Mouse (Mus musculus) ES-Bruce4 (cell line): Measurements from ENCODE around the gene Rela. TPM values are rescaled to one million over a fixed set of nuclear protein-coding genes. Genes with fewer than 3 reads are reported as not detected.

Experiments used
- H3K27ac ChIP-seq: 2 replicates; pipeline ENCODE4 v1.5.1; 2012; ENCODE audit warnings: low read length, inconsistent platforms; ENCODE audit not compliant: insufficient read depth
- H3K27me3 ChIP-seq: 2 replicates; pipeline ENCODE4 v1.6.1; 2012; ENCODE audit warnings: mild to moderate bottlenecking, low read length, inconsistent platforms; ENCODE audit not compliant: control insufficient read depth, poor library complexity, insufficient read depth, severe bottlenecking
- H3K36me3 ChIP-seq: 2 replicates; pipeline ENCODE4 v1.6.1; 2012; ENCODE audit warnings: inconsistent platforms, mild to moderate bottlenecking, low read length, moderate library complexity; ENCODE audit not compliant: control insufficient read depth, poor library complexity, insufficient read depth, severe bottlenecking
- H3K4me1 ChIP-seq: one replicate; pipeline ENCODE4 v1.8.1; 2011; ENCODE audit warnings: low read length; ENCODE audit not compliant: control insufficient read depth, insufficient read depth
- H3K4me3 ChIP-seq: 2 replicates; pipeline ENCODE4 v1.5.1; 2011; ENCODE audit warnings: low read depth, mild to moderate bottlenecking, low read length
- H3K9ac ChIP-seq: 2 replicates; pipeline ENCODE4 v1.6.1; 2012; ENCODE audit warnings: low read depth, mild to moderate bottlenecking, inconsistent platforms; ENCODE audit not compliant: poor library complexity, severe bottlenecking
- H3K9me3 ChIP-seq: replicated peaks from 2 replicates; pipeline ENCODE4 v1.6.1; 2012; ENCODE audit warnings: mild to moderate bottlenecking, low read length, inconsistent platforms; ENCODE audit not compliant: control insufficient read depth, poor library complexity, insufficient read depth, severe bottlenecking
- CTCF ChIP-seq: IDR thresholded peaks from one replicate; pipeline ENCODE4 v1.8.1; 2011; ENCODE audit warnings: low read depth, low read length
- EP300 ChIP-seq: IDR thresholded peaks from 2 replicates; pipeline ENCODE4 v1.6.1; 2011; ENCODE audit warnings: low read depth, low read length; ENCODE audit not compliant: insufficient read depth
- POLR2A ChIP-seq: IDR thresholded peaks from one replicate; pipeline ENCODE4 v1.8.1; 2011; ENCODE audit warnings: low read length; ENCODE audit not compliant: insufficient read depth
- polyA plus RNA-seq: library from polyadenylated mRNA; stranded (reverse); fragments of >200 nt; gene quantifications from 2 replicates; pipeline ENCODE4 v1.2.4, GENCODE M21; 2011; ENCODE audit warnings: low read depth; ENCODE audit not compliant: missing spikeins, insufficient read depth, insufficient read length

Rela gene
- polyA plus RNA-seq, 1 experiment = 28.5 TPM

DNA sequence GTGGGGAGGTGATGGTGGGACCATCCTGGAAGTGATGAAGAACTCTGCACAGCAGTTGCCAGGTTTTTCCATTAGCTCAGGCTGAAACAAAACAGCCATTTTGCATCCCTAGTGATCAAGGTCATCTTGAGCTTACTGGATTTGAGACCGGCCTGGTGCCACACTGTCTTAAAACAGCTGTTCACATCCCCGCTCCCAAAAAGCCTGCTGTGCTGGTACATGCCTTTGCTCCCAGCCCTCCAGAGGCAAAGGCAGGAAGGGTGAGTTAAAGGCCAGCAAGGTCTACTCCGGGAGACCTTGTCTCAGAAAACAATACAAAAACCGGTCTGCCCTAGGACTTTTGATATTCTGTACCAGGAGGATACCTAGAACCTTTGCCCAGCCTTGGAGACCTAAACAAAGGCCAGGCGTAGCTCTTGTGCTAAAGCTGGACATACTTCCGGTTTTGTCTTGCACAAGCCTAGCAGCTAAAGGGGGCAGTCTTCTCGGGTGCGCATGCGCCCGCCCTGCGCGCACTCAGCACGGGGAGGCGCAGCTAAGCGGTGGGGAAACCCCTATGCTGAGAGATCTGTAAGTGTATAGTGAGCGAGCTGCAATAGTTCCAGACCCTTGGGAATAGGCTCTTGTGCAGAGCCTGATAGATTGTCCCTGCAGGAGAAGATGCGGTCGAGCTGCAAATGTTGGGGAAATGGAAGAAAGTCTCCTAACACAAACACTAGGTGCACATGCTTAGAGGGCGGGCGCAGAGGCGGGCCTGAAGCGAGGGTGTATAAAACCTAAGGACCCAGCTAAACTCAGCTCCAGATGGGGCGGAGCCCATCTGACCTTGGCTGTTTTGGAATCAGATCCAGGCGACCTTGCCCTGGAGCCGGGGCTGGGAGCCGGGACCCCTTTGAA is 11.4 kb downstream of the Rela start:
- no peaks in the 10 kb centered on the region for H3K27me3 ChIP-seq
- TF ChIP-seq POLR2A (no peak), EP300 (0 out of 2 replicates have a peak, but pooled peaks have one; percentile 6), CTCF (no peak)
- H3K27ac ChIP-seq = peak overlapping the region; percentile 86
- H3K9ac ChIP-seq = peak overlapping the region; percentile 29
- peak overlapping the region; percentile 63 for H3K4me3 ChIP-seq
- H3K36me3 ChIP-seq = peaks cover 4% of the 10 kb centered on the region; the same call in 1 of the 2 replicates
- no peaks in the 10 kb centered on the region for H3K9me3 ChIP-seq
- peaks cover 5% of the 10 kb centered on the region for H3K4me1 ChIP-seq

GRCm38 (mm10) chr19:5649298-5649741 is 12.0 kb downstream of the Rela start:
- H3K9me3 ChIP-seq = no peaks in the 10 kb centered on the region
- H3K4me1 ChIP-seq = peaks cover 5% of the 10 kb centered on the region
- peak overlapping the region; percentile 63 for H3K4me3 ChIP-seq
- peak overlapping the region; percentile 29 for H3K9ac ChIP-seq
- peaks cover 4% of the 10 kb centered on the region; the same call in 1 of the 2 replicates for H3K36me3 ChIP-seq
- TF ChIP-seq CTCF = no peak
- no peak for TF ChIP-seq POLR2A
- TF ChIP-seq EP300 = no peak
- no peaks in the 10 kb centered on the region for H3K27me3 ChIP-seq
- H3K27ac ChIP-seq = peak overlapping the region; percentile 63

GRCm38 (mm10) chr19:5651502-5652274 is 14.4 kb downstream of the Rela start:
- Histone ChIP-seq H3K36me3 (no peaks in the 10 kb centered on the region), H3K27ac (no peak overlapping the region), H3K4me3 (no peak overlapping the region), H3K4me1 (peaks cover 5% of the 10 kb centered on the region), H3K27me3 (no peaks in the 10 kb centered on the region), H3K9me3 (no peaks in the 10 kb centered on the region), H3K9ac (no peak overlapping the region)
- no peak for TF ChIP-seq POLR2A
- TF ChIP-seq CTCF = no peak
- no peak for TF ChIP-seq EP300

DNA sequence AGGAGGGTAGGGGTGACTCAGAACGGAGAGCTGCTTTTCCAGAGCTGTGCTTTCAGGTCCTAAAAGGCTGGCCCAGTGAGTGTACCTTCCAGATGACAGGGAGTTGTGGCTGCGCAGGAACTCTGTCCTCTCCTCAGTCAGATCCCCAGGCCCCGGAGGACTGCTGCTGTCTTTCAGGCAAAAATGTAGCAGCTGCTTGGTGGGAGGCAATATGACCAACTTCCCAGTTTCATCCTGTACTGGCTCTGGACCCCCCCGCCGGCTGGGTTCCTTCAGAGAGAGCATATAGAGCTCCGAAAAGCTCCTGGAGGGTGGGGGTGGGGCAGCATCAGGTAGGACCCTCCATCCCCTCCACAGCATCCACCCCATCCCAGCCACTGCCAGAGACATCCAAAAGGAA is 15.3 kb downstream of the Rela start:
- TF ChIP-seq CTCF (no peak), EP300 (no peak), POLR2A (no peak)
- Histone ChIP-seq H3K4me3 (no peak overlapping the region), H3K27me3 (no peaks in the 10 kb centered on the region), H3K36me3 (no peaks in the 10 kb centered on the region), H3K27ac (no peak overlapping the region), H3K9ac (no peak overlapping the region), H3K4me1 (peaks cover 5% of the 10 kb centered on the region), H3K9me3 (no peaks in the 10 kb centered on the region)

DNA sequence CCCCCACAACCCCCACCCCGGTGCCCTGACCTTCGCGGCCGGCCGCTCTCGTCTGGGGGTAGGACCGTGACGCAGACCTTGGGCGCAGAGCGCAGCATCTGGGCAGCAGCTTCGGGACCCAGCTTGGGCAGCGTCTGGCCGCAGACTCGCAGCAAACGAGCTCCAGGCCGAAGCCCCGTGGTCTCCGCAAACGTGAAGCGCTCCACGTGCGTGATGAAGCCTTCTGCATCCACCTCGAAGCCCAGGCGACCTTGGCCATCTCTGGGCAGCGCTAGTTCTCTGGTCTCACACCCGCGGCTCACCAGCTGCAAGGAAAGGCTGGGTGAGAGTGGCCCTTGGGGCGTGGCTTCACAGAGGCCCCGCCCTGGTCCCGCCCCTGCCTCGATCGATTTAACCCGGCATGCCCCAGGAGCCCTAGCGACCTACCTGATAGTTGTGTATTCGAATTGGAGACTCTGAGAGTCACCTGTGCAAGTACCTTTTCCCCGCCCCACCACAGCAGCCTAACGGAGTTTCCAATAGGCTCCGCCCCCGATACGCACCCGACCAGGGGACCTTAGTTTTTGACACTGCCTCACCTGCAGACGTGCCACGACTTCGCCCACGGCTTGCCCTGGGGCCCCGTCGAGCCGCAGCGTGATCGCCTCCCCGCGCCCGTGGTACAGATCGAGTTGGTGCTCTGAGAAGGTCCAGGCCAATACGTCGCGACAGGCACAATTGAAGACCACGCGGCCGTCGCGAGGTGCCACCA is 16.9 kb downstream of the Rela start:
- H3K4me1 ChIP-seq = peaks cover 2% of the 10 kb centered on the region
- peak overlapping the region; percentile 49 for H3K9ac ChIP-seq
- peak overlapping the region; percentile 73 for H3K4me3 ChIP-seq
- H3K27me3 ChIP-seq = no peaks in the 10 kb centered on the region
- H3K9me3 ChIP-seq = no peaks in the 10 kb centered on the region
- peak; percentile 36 for TF ChIP-seq POLR2A
- no peak for TF ChIP-seq EP300
- TF ChIP-seq CTCF = no peak
- no peak overlapping the region for H3K27ac ChIP-seq
- no peaks in the 10 kb centered on the region for H3K36me3 ChIP-seq
